Mouse (Mus musculus): Measurements from ENCODE around the gene Nfia.

DNA sequence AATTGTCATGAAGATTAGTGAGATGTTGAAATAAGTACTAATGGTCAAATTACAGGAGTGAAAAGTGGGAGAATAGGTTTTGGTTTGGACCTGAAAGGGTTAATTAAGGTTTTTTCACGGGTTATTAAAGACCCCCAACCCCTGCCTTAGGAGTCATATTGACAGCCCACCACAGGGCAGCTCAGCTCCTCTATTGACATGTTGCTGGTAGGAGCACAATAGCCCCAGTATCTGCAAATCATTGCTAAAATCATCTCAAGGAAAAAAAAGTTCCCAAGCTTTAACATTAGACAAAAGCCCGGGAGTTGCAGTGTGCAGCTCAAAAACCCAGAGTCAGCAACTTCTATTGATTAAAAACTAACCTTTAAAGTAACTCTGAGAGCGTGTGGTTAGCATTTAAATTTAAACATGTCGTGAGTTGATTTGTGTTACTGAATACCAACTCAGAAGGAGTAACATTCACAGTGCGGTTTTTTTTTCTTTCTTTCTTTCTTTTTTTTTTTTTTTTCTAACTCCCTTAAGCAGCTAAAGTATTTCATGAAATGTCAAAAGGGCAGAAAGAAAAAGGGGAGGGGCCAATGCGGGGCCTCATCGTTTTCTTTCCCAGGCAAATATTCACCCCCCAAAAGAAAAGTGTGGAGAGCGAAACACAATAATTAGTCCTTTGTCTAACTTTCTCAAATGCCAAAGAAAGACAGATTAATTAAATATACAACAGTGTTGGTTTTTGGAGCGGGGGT is 335.6 kb downstream of the Nfia start:
- TF ChIP-seq CTCF (IDR thresholded peaks at IDR 0.05; ENCODE audit: insufficient read depth, low read depth, low read length) (no peak), POLR2A (IDR thresholded peaks at IDR 0.05; ENCODE audit: insufficient read depth, low read depth, low read length) (no peak)
